Mouse (Mus musculus) T-cell, adult 2 months (primary cell): ENCODE data around the gene Inhbb.

ENCODE experiments used
- DNase-seq: peaks from one replicate; pipeline ENCODE4 v3.0.0; 2022; ENCODE audit warnings: low spot score

The Inhbb gene

DNA sequence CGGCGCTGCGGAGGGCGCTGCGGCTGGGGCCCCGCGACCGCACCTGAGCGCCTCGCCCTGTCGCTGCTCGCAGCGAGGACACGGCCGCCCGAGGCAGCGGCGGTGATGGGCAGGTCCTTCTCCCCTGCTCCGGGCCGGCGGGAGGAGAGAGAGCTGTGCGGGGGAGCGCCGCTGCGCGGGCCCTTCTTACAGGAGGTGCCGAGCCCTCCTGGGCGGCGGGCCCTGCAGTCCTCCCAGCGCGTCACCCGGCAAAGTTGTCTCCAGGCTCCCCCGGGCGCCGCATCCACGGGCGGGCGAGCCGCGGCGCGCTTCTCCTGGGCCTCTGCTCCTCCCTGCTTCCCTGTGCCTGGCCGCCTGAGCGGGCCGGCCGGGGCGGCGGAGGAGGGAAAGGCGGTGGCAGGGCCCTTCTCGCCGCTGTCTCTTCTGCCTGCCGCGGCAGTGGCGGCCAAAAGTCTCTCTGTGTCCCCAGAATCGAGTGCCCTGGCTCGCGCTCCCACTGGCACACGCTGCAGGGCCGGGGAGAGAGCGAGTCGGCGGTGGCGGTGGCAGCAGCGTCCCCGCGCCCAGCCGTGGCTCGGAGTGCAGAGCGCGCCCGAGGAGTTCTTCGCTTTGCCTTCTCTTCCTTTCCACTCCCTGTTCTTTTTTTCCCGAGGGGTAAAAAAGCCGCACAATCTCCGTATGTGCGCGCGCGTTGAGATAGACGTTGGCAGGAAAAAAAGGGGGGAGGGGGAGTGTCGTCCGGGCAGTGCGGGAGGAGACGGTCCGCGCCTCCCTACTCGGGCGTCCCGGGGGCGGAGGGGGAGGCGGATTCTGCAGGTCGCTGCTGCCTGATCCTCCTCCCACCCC, at the start of gene Inhbb:
TSS of gene Inhbb (minus strand) at position 673 of the 846 bp plus-strand sequence.
- DNase-seq, result no peak

DNA sequence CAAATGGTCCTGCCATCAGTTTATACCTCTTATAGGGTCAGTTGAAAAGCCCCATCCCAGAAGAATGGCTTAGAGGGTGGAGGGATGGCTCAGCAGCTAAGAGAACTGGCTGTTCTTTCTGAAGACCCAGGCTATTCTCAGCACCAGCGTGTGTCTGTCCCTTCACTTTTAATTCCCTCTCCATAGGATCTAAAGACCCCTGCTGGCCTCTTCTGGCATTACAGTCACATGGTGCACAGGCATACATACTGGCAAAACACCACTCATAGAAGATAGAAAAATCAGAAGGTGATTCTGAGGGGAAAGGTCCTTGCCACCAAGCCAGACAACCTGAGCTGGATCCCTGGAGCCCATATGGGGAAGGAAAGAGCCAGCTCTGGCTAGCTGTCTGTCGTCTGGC, 41.3 kb upstream of the Inhbb start:
- peak; percentile 28 for DNase-seq

DNA sequence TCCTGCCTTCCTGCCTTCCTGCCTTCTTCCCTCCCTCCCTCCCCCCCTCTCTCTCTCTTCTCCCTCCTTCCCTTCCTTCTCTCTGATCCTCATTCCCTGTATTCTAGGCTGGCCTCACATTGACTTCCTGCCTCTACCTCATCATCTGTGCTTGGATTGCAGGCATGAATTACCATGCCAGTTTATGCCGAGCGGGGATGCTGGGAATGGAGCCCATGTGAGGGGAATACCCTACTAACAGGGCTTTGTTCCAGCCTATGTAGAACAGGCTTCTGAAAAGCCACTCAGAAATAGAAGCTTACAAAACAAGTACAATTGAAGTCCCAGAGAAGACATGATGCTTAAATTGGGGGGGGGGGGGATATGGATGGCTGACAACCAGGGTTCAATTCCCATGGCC, 38.0 kb upstream of the Inhbb start:
- no peak for DNase-seq

DNA sequence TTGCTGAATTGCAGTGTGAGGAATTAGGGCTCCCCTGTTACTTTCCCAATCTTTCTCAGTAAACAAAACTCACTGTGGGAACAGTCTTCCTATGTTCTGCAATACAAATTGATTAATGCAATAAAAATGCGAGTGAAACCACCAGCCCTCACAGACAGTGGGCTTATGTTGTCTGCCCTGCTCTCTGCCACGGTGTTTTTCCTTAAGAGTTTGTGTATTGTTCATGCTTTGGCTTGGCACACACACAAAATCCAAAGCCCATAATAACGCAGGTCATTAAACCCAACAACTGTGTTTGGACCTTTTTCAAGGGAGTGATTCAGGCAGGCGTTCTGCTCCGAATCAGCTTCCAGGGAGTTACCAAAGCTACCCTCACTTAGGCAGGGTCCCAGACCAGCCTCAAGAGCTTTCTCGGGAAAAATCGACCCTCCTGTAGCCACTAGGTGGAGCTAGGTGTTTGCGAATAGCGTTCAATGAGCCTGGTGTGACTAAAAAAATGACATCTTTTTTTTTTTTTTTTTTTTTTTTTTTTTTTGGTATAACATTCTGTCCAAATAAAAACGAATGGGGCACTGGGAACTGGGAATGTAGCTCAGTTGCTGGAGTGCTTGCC, 36.1 kb upstream of the Inhbb start:
- peak; percentile 30 for DNase-seq

DNA sequence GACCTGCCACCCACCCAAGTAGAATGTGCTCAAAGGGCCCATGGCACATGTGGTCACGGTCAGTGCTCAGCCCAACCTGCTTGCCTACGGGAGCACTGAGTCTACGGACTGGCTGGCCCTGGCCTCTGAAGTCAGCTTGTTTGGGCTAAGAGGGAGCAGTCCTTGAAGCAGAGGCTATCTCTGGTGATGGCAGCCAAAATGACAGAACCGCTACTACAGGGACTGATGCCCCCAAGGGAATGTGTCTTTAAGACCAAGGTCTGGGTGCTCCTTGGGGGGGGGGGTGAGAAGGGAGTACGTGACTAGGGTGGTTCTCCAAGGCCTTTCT, 35.4 kb upstream of the Inhbb start:
- DNase-seq, result no peak

DNA sequence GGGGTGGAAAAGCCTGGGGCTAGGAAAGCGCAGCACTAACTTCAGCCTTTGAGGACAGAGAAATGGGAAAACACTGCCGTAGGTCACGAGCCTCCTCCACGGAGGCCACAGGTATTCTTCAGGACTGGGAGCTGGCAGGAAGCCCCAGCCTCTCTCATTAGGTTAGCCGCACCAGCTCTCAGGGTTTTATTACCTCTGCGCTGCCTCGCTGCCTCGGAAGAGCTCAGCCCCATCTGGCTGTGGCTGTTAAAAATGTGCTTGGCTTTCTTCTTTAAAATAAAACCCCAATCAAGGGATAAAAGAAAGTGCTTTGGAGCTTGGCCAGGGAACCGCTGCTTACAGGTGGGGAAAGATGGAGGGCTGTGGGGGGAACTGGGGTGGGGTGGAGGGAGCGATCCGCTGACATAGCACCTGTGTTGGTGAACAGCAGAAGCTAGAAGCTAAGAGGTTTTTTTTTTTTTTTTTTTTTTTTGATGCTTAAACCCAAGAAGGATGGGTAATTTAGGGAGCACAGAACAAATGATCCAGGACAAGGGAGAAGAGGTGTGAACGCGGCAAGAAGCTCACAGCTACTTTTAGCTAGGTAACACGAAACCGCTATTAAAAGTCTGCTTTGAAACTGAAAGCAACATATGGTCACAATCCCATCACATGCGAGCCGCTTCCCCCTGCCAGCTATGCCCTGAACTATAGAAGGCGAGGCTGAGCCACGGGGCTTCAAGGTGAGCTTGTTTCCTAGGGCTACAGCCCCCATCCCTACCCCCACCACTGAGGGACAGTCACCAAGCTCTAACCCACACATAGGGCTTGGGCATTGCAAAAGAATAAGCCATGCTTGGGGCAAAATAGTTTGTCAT, 34.9 kb upstream of the Inhbb start:
- no peak for DNase-seq

DNA sequence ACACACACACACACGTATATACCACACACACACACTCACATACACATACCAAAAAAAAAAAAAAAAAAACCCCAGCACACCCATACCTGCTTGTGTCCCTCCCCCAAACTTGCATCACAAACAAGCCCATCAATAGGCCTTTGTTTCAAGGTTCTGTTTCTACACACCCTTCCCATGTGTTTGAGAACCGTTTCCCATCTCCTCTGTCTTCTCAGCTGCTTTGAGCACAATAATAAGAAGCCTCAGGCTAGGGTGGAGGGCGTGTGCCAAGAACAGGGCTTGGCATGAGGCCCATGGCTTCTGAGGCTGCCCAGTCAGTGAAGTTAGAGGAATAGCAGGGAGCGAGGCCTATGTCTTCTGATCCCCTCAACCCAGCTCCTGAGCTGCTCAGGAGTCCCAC, 31.7 kb upstream of the Inhbb start:
- no peak for DNase-seq

DNA sequence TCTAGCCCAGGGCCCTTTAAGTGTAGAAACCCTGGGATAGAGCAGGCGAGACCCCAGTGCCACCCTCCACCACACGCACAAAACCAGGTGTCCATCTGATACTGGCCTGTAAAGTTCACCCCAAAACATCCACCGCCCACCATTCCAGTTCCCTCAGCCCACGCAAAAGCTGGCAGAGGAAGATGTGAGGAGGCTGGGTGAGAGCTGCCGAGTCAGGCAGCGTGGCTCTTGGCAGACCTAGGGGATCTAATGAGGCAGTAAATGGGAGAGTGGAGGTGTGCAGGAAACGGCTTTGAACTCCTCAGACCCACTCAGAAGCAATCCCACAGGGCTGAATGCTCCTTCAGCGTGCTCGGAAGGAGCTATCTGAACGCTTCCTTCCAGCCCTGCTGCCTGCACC, 29.4 kb upstream of the Inhbb start:
- no peak for DNase-seq

DNA sequence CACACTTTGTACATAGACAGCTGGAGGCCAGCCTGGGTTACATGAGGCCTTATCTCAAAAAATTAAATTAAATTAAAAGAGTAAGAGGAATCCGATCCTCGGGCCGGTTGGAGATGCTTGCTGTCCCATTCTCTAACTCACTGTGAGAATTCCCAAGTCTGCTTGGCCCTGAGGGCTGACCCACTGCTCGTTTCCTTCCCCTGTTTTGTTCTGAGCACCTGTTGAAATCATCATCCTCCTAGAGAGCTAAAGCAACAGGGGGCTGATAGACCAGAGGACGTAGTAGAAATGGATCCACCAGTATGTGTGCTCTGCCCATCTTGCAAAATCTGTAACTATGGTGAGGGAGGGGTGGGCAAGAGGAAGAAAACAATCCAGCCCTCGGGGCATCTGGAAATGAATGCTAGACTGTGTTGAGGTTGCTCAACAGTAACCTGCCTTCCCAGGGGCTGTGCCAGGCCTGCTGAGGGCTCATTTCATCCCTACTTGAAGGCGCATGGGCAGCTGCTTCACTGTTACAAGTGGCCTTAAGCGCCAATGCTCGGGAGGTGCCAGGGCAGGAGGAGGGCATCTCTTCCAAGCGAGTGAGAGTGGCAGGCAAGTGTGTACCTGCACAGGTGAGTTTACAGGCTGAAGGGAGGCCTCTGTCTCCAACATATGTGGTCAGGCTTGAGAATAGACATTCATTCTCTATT, 28.8 kb upstream of the Inhbb start:
- no peak for DNase-seq

DNA sequence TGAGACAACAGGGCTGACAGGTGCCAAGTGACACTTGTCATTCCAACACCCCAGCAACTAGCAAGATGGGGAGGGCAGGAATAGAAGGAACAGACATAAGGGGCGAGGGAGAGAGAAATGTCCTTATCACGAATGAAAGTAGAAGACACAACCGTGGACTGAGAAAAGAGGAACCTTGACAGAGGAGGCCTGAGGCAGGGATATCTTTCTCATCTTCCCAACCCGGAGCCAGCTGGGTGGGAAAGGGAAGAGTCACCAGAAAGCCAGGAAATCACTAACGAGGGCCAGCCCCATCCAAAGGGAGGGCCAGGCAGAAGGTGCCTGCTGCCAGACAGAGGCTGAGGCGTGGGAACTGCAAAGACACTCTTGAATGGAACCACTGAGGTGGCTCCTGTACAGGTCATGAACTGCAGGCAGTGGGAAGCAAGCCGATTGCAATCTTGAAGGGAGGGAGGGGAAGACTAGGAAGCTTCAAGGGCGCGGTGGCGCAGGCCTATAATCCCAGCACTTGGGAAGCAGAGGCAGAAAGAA, 24.8 kb upstream of the Inhbb start:
- no peak for DNase-seq

DNA sequence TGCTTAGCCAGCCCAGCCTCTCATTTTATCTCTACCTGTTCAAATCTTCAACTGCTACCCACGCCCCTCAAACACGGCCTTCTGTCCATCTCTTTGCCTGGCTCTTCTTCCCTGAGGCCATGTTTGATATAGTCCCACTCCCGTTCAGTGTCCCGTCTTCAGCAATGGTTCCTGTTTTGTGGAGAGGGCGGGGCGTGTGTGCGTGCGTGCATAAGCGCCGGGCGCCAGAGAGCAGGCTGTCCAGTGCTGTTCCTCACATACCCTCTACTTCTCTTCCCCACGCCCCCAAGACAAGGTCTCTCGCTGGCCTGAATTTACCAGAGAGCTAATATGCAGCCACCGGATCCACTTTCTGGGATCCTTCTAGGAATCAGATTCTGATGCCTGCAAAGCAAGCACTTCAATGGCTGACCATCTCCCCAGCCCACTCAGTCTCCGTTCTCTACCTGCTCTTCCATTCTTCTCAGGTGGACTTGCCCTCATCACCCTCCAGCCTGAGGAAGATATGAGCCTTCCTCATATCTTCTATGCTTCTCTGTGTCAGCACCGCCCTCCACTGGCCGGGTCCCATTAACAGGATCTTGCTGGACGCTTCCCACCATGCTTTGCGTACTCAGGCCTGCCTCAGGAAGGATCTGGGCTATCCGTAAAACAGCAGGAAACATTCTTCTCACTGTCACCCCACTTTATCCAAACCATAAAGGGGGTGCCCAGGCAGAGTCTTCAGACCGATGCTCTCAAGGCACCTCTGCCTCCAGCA, 21.7 kb upstream of the Inhbb start:
- no peak for DNase-seq

DNA sequence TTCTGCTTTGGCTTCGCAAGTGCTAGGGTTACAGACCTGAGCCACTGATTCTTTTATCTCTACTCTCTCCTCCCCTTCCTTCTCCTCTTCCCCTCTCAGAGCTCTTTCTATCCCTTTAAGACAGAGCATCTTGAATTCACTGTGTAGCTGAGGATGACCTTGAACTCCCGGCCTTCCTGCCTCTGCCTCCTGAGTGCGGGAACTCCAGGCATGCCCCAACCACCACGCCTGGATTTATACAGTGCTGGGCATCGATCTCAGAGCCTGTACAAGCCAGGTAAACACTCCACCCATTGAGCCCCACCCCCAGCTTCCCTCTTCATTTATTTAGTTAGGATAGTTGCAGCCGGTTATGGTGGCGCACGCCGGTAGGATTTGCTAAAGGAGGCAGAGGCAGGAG, 20.9 kb upstream of the Inhbb start:
- DNase-seq, result no peak

DNA sequence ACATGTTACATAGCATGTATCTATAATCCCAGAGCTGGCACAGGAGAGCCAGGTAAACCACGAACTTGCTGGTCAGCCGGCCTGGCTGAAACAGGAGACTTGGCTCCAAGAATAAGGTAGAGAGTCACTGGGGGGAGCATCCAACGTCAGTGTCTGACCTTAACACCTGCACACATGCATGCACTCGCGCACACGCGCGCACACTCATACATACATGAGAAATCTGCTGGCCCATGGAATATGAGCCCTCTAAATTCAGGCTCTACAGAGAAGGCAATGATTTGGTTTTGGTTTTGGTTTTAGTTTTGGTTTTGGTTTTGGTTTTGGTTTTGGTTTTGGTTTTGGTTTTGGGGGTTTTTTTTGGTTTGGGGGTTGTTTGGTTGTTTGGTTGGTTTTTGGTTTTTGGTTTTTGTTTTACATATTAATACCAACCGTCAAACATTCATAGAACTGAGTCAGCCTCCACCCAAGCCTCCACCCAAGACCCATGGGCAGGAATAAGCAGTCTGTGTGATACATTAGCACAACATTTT, 16.1 kb upstream of the Inhbb start:
- DNase-seq, result no peak

DNA sequence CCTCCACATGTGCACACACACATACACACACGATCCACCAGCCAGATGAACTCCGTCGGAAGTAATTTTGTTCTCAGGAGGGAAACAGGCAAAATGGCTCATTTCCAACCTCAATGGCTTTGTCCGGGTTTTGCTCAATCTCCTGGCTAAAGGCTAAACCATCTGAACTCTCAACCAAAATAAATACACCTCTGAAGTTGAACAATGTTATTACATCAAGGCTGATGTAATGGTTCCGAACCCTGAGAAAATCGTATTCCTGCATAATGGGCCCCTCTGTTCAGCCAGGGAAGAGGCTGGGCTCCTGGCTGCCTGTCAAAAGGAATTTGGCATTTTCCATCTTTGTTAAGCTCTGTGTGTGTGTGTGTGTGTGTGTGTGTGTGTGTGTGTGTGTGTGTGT, 15.4 kb upstream of the Inhbb start:
- DNase-seq, result no peak

DNA sequence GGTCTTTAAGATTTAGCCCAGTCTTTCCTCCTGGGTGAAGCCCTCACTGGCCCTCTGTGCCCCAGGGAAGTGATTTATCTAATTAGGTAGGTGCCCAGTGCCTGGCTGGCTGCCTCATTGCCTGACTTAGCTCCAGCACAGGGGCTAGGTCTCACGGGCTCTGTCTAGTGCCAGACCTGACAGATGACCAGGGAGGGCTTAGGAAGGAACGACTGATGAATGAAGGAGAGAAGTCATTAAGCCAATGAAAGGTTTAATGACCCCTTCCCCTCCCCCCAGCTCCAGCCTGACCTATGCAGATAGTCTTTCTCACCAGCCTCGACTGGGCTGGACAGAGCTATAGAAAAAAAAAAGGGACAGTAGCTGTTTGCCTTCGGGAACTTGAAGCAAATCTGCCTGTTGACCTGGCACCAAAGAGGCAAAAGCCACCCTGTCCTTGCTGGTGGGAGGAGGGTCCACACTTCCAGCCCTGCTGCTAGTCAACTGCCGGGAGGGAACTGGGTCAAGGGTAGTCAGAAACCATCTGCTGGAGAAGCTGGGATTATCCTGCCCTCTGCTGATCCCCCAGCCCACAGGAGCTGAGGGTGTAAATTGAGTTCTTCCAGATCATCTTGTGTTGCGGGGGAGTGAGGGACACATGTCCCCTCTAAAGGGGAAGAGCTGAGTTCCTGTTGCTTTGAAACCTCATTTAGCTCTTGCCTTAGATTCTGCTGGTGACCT, 2.3 kb upstream of the Inhbb start:
- DNase-seq, result no peak

DNA sequence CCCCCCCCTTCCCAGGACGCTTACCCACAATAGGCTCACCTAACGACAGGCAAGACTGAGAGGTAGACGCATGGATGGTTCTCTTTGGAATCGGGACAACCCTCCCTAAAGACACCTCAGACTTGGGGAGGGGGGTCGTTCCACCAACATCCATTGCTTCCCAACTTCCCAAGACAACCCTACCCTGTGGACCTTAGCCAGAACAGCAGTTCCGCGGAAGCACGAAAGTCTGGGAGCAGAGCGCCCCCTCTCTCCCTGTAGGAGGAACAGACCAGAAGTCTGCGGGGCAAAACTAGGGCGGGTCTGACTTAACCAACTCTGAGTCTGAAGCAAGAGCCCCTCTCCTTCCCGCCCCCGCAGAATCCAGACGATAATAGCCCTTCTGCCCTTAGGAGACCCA, 1.5 kb upstream of the Inhbb start:
- no peak for DNase-seq

DNA sequence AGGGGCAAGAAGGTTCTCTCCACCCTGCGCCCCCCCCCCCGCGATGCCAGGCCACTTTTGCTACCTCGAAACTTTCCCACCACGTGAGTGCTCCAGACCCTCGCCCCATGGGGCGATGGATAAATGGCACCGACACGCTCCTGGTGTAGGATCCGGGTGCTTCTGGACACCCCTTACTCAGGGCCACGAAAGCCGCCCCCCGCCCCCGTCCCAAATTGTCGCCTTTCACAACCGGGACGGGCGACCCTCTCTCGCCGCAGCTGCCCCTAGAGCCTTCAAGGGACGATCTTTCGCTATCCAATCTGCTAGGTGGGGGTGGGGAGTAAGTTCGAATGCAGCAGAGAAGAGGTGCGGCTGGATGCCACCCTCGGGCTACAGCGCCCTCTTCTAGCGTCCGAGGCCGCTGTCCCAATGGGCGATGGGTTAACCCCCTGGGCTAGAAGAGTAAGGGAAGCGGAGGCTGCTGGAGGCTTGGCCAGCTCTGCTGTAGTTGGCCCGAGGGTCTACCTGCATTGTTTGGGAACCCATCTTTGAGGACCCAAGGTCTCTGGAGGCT, 490 bp upstream of the Inhbb start:
- DNase-seq, result no peak

DNA sequence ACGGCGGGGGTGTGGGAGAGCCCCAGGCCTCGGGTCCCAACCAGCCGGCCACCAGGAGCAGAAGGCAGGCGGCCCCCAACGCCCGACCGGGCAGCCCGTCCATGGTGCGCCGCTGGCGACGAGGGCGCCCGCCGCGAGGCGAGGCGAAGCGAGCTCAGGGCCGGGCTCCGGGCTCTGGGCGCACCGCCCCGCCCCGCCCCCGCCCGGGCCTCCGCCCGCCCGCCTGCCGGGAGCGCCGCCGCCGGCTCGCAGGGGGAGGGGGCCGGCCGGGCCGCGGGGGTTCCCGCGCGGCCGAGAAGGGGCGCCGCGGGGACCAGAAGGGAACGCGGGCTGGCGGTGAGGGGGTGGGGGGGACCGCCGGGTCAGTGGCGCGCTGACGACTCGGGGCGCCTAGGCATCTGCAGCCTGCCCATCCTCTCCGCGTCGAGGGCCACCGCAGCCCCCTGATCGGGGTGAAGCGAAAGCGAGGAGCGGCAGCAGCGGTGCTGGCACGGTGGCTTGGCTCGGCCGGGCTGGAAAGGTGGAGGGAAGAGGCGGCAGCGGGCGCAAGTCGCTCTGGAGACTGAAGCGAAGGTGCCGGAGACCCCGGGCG, 968 bp downstream of the Inhbb start:
- no peak for DNase-seq

DNA sequence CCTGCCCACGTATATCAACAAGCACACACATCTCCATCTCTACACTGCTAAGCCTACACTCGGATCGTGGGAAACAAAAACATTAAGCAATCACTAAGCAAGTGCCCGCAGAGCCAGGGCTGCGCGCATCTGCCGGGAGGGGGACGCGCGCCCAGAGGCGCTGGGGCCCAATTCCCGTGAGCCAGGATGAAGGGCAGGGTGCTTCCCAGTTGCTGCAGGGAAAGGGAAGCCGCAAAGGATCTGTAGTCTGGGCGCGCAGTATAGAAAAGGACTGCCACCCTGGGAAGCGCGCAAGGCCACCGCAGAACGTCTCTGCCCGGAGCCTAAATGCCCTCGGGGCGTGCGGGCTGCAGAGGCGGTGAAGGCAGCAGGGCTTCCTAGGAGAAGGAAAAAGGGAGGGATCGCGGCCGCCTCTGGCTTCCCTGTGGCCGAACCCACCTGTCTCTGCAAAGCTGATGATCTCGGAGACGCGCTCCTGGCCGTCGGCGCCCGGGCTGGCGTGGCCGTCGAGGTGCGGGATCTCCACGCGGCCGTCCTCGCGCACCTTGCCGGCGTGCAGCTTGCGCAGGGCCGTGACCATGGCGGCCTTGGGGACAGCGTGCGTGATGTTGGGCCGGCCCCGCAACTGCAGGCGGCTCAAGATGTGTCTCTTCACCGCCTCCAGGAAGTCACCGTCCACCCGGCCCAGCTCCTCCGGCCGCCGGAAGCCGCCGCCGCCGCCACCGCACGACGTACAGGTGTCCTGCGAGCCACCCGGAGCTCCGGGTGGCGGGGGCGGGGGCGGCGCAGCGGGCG, 1.7 kb downstream of the Inhbb start:
- DNase-seq, result no peak
